Mouse (Mus musculus): ENCODE data around the gene Slc47a2. TPM values are rescaled to one million over a fixed set of nuclear protein-coding genes. Genes with fewer than 3 reads are reported as not detected.
A peak's percentile ranks its signal among the peaks of the same experiment; 100 is the strongest.

Slc47a2 gene
- polyA plus RNA-seq, 1 experiment from 2014 or later = 0.09 TPM

GRCm38 (mm10) chr11:61271612-61272011 lies 71.0 kb downstream of the Slc47a2 start:
- H3K9me3 ChIP-seq = no peaks in the 10 kb centered on the region
- H3K9ac ChIP-seq = no peak overlapping the region
- no peak overlapping the region for H3K4me3 ChIP-seq
- H3K27me3 ChIP-seq = peaks cover 11% of the 10 kb centered on the region
- H3K4me2 ChIP-seq = no peak overlapping the region
- no peak for ATAC-seq (ENCODE audit: low FRiP score)
- H3K36me3 ChIP-seq = no peaks in the 10 kb centered on the region
- no peak overlapping the region for H3K27ac ChIP-seq
- H3K4me1 ChIP-seq (replicated peaks) = 0 out of 2 replicates have a peak, but pooled peaks cover 3% of the 10 kb centered on the region

DNA sequence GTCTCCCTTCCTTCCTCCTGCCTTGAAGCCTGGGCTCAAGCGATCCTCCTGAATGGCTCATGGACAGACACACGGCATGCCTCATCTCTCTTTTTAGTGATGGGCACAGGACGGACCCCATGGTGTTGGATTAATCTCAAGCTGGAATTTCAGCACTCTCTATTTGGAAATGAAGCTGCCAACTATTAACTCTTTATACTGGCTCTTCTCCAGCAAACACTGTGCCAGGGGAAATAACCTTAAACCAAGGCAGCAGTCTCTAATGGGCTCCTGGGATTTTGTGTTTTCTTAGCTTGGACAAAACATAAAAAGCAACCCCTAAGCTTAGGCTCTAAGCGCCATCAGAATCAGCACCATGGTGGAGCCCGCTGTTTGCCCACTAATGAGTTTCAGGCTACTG lies 72.3 kb downstream of the Slc47a2 start:
- Histone ChIP-seq H3K9ac (no peak overlapping the region), H3K9me3 (no peaks in the 10 kb centered on the region), H3K4me3 (no peak overlapping the region), H3K4me1 (replicated peaks) (peaks cover 12% of the 10 kb centered on the region), H3K4me2 (no peak overlapping the region), H3K36me3 (no peaks in the 10 kb centered on the region), H3K27me3 (peaks cover 11% of the 10 kb centered on the region), H3K27ac (no peak overlapping the region)
- ATAC-seq (ENCODE audit: low FRiP score) = no peak
- 83% methylated on average over 5 of the region's 5 CpGs for WGBS

GRCm38 (mm10) chr11:61268626-61269349 lies 73.9 kb downstream of the Slc47a2 start:
- 91% methylated on average over 6 of the region's 6 CpGs for WGBS
- peaks cover 5% of the 10 kb centered on the region; the same call in 1 of the 2 replicates for H3K36me3 ChIP-seq

GRCm38 (mm10) chr11:61266551-61267533 lies 75.8 kb downstream of the Slc47a2 start, which contains the start of gene Aldh3a2:
Aldh3a2 (minus strand) TSS chr11:61267464.
- H3K9ac ChIP-seq = peak within 1 kb of the TSS; percentile 88
- H3K27me3 ChIP-seq = peaks cover 11% of the 10 kb centered on the region
- peak within 1 kb of the TSS; percentile 98 for H3K27ac ChIP-seq
- WGBS = under 1% methylated on average over 58 of the region's 58 CpGs
- H3K36me3 ChIP-seq = peaks cover 22% of the 10 kb centered on the region
- H3K4me2 ChIP-seq = peak within 1 kb of the TSS; percentile 68
- H3K9me3 ChIP-seq = no peaks in the 10 kb centered on the region
- peak; percentile 100 for ATAC-seq (ENCODE audit: low FRiP score)
- peaks cover 17% of the 10 kb centered on the region for H3K4me1 ChIP-seq (replicated peaks)
- peak within 1 kb of the TSS; percentile 73 for H3K4me3 ChIP-seq

More at GRCm38 (mm10) chr11:61268626-61269349, 73.9 kb downstream of the Slc47a2 start:
- Histone ChIP-seq H3K27ac (no peak overlapping the region), H3K4me3 (no peak overlapping the region), H3K4me1 (replicated peaks) (peaks cover 17% of the 10 kb centered on the region), H3K27me3 (peaks cover 11% of the 10 kb centered on the region), H3K9me3 (no peaks in the 10 kb centered on the region), H3K9ac (no peak overlapping the region), H3K4me2 (no peak overlapping the region)
- no peak for ATAC-seq (ENCODE audit: low FRiP score)

DNA sequence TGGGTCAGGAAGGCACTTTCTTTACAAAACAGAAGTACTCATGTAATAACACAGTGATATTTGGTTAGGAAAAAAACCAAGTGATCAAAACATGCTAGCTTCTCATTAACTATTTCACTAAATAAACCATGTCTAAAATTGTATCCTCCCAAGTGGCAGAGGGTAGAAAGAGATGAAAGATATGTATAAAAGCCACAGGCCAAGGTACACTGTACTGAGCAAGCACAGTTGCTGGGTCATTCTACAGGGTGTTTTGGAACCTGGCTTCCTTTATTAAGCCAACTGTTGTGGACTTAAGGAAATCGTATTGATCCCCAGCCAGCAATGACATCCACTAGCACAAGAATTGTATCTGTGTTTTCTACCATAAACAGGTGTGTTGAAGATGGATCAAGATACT lies 78.8 kb downstream of the Slc47a2 start:
- no peak overlapping the region for H3K4me3 ChIP-seq
- peaks cover 46% of the 10 kb centered on the region for H3K36me3 ChIP-seq
- peaks cover 9% of the 10 kb centered on the region for H3K27me3 ChIP-seq
- 86% methylated on average over 1 of the region's 1 CpGs for WGBS
- H3K27ac ChIP-seq = no peak overlapping the region
- no peak for ATAC-seq (ENCODE audit: low FRiP score)
- no peaks in the 10 kb centered on the region for H3K9me3 ChIP-seq
- no peak overlapping the region for H3K4me2 ChIP-seq
- no peak overlapping the region for H3K9ac ChIP-seq
- H3K4me1 ChIP-seq (replicated peaks) = peaks cover 17% of the 10 kb centered on the region

DNA sequence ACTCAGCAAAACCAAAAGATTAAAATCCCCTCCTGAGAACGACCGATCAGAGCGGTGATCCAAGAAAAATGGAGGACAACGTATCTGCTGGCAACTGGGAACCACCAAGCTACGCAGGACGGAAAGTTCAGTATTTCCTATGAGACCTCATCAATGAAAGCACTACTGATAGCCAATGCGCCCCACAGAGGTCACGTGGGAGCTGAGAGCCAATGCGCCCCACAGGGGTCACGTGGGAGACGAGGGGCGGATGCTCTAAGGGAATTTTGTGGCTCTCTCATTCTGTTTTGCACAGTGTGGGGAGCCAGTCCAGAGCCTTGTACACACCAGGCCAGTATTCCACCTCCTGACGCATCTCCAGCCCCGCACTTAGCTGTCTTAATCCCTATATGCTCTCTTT lies 80.1 kb downstream of the Slc47a2 start:
- no peak for ATAC-seq (ENCODE audit: low FRiP score)
- no peak overlapping the region for H3K4me2 ChIP-seq
- no peaks in the 10 kb centered on the region for H3K27me3 ChIP-seq
- peaks cover 15% of the 10 kb centered on the region for H3K4me1 ChIP-seq (replicated peaks)
- no peak overlapping the region for H3K9ac ChIP-seq
- no peak overlapping the region for H3K4me3 ChIP-seq
- WGBS = 92% methylated on average over 14 of the region's 14 CpGs
- H3K9me3 ChIP-seq = no peaks in the 10 kb centered on the region
- no peak overlapping the region for H3K27ac ChIP-seq
- peaks cover 57% of the 10 kb centered on the region for H3K36me3 ChIP-seq

DNA sequence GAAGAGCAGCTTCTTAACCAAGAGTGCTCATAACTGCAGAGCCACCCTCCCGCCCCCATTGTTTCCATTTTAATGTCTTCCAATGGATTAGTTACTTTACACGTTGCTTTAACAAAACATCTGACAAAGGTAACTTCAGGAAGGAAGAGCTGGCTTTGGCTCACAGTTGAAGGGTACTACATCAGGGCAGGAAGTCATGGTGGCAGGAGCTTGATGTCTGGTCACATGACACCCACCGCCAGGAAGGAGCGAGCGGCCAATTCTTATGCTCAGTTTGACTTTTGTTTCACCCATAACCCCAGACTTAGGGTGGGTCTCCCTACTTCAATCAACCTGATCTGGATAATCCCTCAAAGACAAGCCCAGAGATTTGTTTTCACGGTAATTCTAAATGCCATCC lies 83.6 kb downstream of the Slc47a2 start:
- H3K4me2 ChIP-seq = no peak overlapping the region
- no peaks in the 10 kb centered on the region for H3K4me1 ChIP-seq (replicated peaks)
- H3K9me3 ChIP-seq = no peaks in the 10 kb centered on the region
- WGBS = 92% methylated on average over 6 of the region's 6 CpGs
- no peak overlapping the region for H3K4me3 ChIP-seq
- H3K36me3 ChIP-seq = peaks cover 84% of the 10 kb centered on the region
- no peaks in the 10 kb centered on the region for H3K27me3 ChIP-seq
- no peak overlapping the region for H3K27ac ChIP-seq
- no peak overlapping the region for H3K9ac ChIP-seq
- ATAC-seq (ENCODE audit: low FRiP score) = no peak

DNA sequence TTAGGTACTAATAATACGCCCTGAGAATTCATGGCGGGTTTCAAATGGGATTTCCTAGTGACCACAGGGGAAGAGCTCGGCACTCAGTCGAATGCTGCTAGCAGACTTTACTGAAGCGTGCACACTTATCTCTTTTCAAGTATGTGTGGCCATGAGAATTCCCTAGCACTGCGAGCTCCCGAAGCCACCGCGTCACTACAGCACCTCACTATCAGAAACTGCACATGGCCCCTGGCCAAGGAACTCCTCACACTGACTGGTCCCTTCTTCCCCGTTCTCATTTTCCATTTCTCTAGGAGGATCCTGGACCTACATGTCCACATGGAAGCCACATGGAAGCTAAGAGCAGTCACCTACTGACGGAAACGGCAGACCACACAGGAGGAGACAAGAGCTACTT lies 89.9 kb downstream of the Slc47a2 start:
- no peak overlapping the region for H3K27ac ChIP-seq
- no peaks in the 10 kb centered on the region for H3K4me1 ChIP-seq (replicated peaks)
- no peak overlapping the region for H3K4me2 ChIP-seq
- 95% methylated on average over 12 of the region's 12 CpGs for WGBS
- no peak overlapping the region for H3K4me3 ChIP-seq
- no peaks in the 10 kb centered on the region for H3K27me3 ChIP-seq
- peaks cover 88% of the 10 kb centered on the region for H3K36me3 ChIP-seq
- no peaks in the 10 kb centered on the region for H3K9me3 ChIP-seq
- H3K9ac ChIP-seq = no peak overlapping the region
- ATAC-seq (ENCODE audit: low FRiP score) = no peak

DNA sequence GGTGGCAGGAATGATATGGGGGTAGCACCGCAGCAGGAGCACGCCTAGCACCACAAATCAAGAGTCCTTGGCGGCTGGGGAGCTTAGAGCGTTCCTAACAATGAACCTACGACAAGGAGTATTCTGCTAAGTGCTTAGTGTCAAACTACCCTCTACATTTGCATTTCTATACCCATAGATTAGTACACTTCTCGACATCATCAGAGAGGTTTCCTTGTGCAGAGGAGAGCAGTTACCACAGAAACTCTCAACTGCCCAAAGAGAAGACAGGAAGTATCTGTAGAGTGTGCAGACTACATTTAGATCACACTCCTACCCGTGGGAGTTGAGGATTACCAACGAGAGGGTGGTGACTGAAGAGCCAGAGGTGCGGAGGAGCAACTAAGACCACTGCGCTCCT lies 90.9 kb downstream of the Slc47a2 start:
- WGBS = 81% methylated on average over 10 of the region's 10 CpGs
- Histone ChIP-seq H3K4me3 (no peak overlapping the region), H3K36me3 (peaks cover 90% of the 10 kb centered on the region)

More for the DNA sequence above, 90.9 kb downstream of the Slc47a2 start:
- no peaks in the 10 kb centered on the region for H3K4me1 ChIP-seq (replicated peaks)
- no peak overlapping the region for H3K4me2 ChIP-seq
- H3K9me3 ChIP-seq = no peaks in the 10 kb centered on the region
- H3K27ac ChIP-seq = no peak overlapping the region
- H3K9ac ChIP-seq = no peak overlapping the region
- H3K27me3 ChIP-seq = no peaks in the 10 kb centered on the region
- no peak for ATAC-seq (ENCODE audit: low FRiP score)

Other genes with a start within 250 kb of the Slc47a2 start
- 1.1 and 1.3 TPM in 2 replicates for gene Tnfrsf13b, start 216.1 kb downstream of the Slc47a2 start, polyA plus RNA-seq (2015; fragmentation: Nextera tagmentation; extraction: Ambion mirVana)
- gene Usp22, start 167.8 kb downstream of the Slc47a2 start, polyA plus RNA-seq (2015; fragmentation: Nextera tagmentation; extraction: Ambion mirVana) = 355 and 383 TPM in 2 replicates
- not detected in 2 replicates for gene Aldh3a1, start 135.3 kb downstream of the Slc47a2 start, polyA plus RNA-seq (2015; fragmentation: Nextera tagmentation; extraction: Ambion mirVana)
- gene Aldh3a2, start 75.4 kb downstream of the Slc47a2 start, polyA plus RNA-seq (2015; fragmentation: Nextera tagmentation; extraction: Ambion mirVana) = 26.9 and 27.0 TPM in 2 replicates
- 0.06 and 0.14 TPM in 2 replicates for gene Slc47a1, start 35.5 kb upstream of the Slc47a2 start, polyA plus RNA-seq (2015; fragmentation: Nextera tagmentation; extraction: Ambion mirVana)
- 12.2 and 13.6 TPM in 2 replicates for gene Rnf112, start 111.3 kb upstream of the Slc47a2 start, polyA plus RNA-seq (2015; fragmentation: Nextera tagmentation; extraction: Ambion mirVana)
- 60.5 and 77.1 TPM in 2 replicates for gene Mfap4, start 142.6 kb upstream of the Slc47a2 start, polyA plus RNA-seq (2015; fragmentation: Nextera tagmentation; extraction: Ambion mirVana)
- gene Mapk7, start 151.5 kb upstream of the Slc47a2 start, polyA plus RNA-seq (2015; fragmentation: Nextera tagmentation; extraction: Ambion mirVana) = 78.3 and 82.6 TPM in 2 replicates
- 41.0 and 43.4 TPM in 2 replicates for gene B9d1, start 162.3 kb upstream of the Slc47a2 start, polyA plus RNA-seq (2015; fragmentation: Nextera tagmentation; extraction: Ambion mirVana)
- 48.1 and 56.5 TPM in 2 replicates for gene Epn2, start 236.8 kb upstream of the Slc47a2 start, polyA plus RNA-seq (2015; fragmentation: Nextera tagmentation; extraction: Ambion mirVana)

Data from hindbrain, embryonic 13.5 days (tissue).